Mouse (Mus musculus) lung, adult 2 months (tissue): ENCODE results near the gene Adcy10.

ENCODE experiments used
- CTCF ChIP-seq: fragments of 200-500 bp; IDR thresholded peaks from 2 replicates; pipeline ENCODE4 v1.5.1; 2011; ENCODE audit warnings: mild to moderate bottlenecking, low read length, control low read depth; ENCODE audit not compliant: insufficient read depth
- POLR2A ChIP-seq: fragments of 200-500 bp; IDR thresholded peaks from 2 replicates; pipeline ENCODE4 v1.6.1; 2011; ENCODE audit warnings: low read depth, mild to moderate bottlenecking, control low read depth, low read length, borderline replicate concordance; ENCODE audit errors: extremely low read depth

DNA sequence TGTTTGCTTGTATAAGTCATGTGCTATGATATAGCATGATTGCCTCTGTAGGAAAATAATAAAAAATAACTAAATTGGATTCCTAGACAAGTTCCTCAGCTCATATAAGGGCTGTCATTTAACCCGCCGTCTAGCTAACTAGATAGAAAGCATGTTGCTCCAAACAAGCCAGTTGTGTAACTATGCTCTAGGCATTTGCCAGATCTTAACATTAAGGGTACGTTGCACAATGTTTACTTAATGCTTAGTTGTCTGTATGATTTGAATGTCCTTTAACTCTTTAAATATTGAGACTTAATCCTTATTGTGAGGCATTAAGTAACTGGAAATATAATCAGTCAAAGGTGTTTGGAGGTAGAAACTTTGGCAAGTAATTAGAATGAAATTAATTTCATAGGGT is 20.4 kb upstream of the Adcy10 start:
- TF ChIP-seq CTCF = no peak
- no peak for TF ChIP-seq POLR2A
